Mouse (Mus musculus) midbrain, embryonic 14.5 days (tissue): Measurements from ENCODE around the gene Gm49383. TPM values are rescaled to one million over a fixed set of nuclear protein-coding genes. Genes with fewer than 3 reads are reported as not detected.

Source experiments
- ATAC-seq: fragments of 200-750 bp; cut with Nextera tagmentation; 2 replicates; pipeline ENCODE4 v1.8.0; 2017; ENCODE audit warnings: moderate number of reproducible peaks, moderate library complexity; ENCODE audit not compliant: low FRiP score, low TSS enrichment
- DNase-seq: peaks from one replicate; pipeline ENCODE4 v3.0.0-alpha.2; 2015
- H3K27ac ChIP-seq: fragments of 300-500 bp; sonication (generic); replicated peaks from 2 replicates; pipeline ENCODE4 v1.5.1; 2014; ENCODE audit warnings: mild to moderate bottlenecking, low read depth, low read length, moderate library complexity
- H3K27me3 ChIP-seq: fragments of 300-500 bp; sonication (generic); 2 replicates; pipeline ENCODE4 v1.6.1; 2014; ENCODE audit warnings: low read length, control low read depth, mixed read lengths; ENCODE audit not compliant: control insufficient read depth, insufficient read depth
- H3K36me3 ChIP-seq: fragments of 300-500 bp; sonication (generic); 2 replicates; pipeline ENCODE4 v1.6.1; 2014; ENCODE audit warnings: low read length, control low read depth; ENCODE audit not compliant: control insufficient read depth, insufficient read depth
- H3K4me1 ChIP-seq: fragments of 300-500 bp; sonication (generic); 2 replicates; pipeline ENCODE4 v1.6.1; 2014; ENCODE audit warnings: mild to moderate bottlenecking, antibody characterized with exemption, low read length, control low read depth; ENCODE audit not compliant: control insufficient read depth, insufficient read depth
- H3K4me2 ChIP-seq: fragments of 300-500 bp; sonication (generic); 2 replicates; pipeline ENCODE4 v1.6.1; 2014; ENCODE audit warnings: mild to moderate bottlenecking, low read length, moderate library complexity
- H3K4me3 ChIP-seq: fragments of 300-500 bp; sonication (generic); replicated peaks from 2 replicates; pipeline ENCODE4 v1.5.1; 2014; ENCODE audit warnings: low read depth, low read length
- H3K9ac ChIP-seq: fragments of 300-500 bp; sonication (generic); replicated peaks from 2 replicates; pipeline ENCODE4 v1.6.1; 2014; ENCODE audit warnings: mild to moderate bottlenecking, low read length, moderate library complexity
- H3K9me3 ChIP-seq: fragments of 300-500 bp; sonication (generic); 2 replicates; pipeline ENCODE4 v1.6.1; 2016; ENCODE audit warnings: low read length, control low read depth, mixed read lengths; ENCODE audit not compliant: control insufficient read depth
- WGBS: fragments of 180-500 bp; shearing (Covaris S2); extraction: QIAGEN DNeasy Blood & Tissue Kit; methylation state at CpG from one replicate; pipeline ENCODE4 v1.1.7; 2014; 5-methylcytosine and 5-hydroxymethylcytosine counted together
- polyA plus RNA-seq: library from polyadenylated mRNA; unstranded; fragments of >200 nt; fragmentation: Nextera tagmentation; extraction: Ambion mirVana; gene quantifications from 2 replicates; pipeline ENCODE4 v1.2.1, GENCODE M21; 2014

Gene Gm49383
- polyA plus RNA-seq, 1 experiment from 2014 or later, result 15.0 TPM

DNA sequence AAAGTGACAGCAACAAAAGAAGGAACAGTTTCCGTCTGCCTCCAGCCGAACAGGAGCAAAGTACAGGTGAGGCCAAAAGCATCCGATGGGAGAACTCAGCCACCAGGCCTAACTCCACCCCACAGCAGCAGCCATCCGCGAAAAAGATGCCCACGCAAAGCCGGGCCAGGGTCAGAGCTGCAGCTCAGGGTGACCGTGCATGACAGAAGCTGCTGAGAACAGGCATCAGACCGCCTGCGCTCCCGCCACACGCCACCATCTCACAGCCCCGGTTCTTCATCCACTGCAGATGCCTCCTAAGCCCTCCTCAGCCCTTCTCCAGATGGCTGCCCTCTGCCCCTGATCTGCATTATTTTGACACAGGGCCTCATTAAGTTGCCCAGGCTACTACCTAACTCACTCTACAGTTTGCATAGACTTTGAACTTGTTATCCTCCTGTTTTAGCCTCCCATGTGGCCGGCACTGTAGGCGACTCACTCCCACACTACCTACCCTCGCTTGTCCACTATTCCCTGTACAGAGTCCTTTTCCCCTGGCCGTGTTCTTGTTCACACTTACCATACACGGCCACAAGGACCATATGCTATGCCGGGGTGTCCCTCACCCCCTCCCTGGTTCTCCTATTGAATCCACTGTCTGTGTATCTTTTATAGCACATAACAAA, 23.8 kb upstream of the Gm49383 start:
- Histone ChIP-seq H3K27ac (no peak overlapping the region), H3K9ac (no peak overlapping the region), H3K27me3 (no peaks in the 10 kb centered on the region), H3K9me3 (no peaks in the 10 kb centered on the region), H3K4me2 (no peak overlapping the region), H3K4me1 (no peaks in the 10 kb centered on the region), H3K36me3 (no peaks in the 10 kb centered on the region), H3K4me3 (no peak overlapping the region)
- ATAC-seq (no peak), DNase-seq (no peak)
- 84% methylated on average over 19 of the region's 19 CpGs for WGBS

DNA sequence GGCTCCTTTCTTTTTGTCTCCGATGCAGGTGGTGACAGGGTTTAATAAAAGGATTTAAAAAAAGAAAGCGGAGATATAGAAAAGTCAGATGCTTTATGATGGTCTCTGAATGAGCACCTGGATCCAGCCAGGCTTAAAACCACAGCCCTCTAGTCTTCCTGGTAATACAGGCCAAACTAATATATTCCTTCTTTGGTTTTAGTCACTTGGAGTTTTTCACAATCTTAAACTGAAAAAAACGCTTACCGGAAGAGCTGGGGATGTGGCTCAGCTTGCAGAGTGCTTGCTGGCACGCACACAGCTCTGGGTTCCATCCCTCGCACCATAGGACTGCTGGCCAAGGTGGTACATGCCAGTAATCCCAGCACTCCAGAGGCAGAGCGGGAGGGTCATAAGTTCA, 19.7 kb upstream of the Gm49383 start:
- H3K27me3 ChIP-seq, result no peaks in the 10 kb centered on the region
- no peak for DNase-seq
- H3K9ac ChIP-seq, result no peak overlapping the region
- no peak overlapping the region for H3K4me3 ChIP-seq
- no peak overlapping the region for H3K4me2 ChIP-seq
- WGBS, result 94% methylated on average over 7 of the region's 7 CpGs
- no peak overlapping the region for H3K27ac ChIP-seq
- H3K4me1 ChIP-seq, result no peaks in the 10 kb centered on the region
- H3K9me3 ChIP-seq, result no peaks in the 10 kb centered on the region
- no peak for ATAC-seq
- no peaks in the 10 kb centered on the region for H3K36me3 ChIP-seq

DNA sequence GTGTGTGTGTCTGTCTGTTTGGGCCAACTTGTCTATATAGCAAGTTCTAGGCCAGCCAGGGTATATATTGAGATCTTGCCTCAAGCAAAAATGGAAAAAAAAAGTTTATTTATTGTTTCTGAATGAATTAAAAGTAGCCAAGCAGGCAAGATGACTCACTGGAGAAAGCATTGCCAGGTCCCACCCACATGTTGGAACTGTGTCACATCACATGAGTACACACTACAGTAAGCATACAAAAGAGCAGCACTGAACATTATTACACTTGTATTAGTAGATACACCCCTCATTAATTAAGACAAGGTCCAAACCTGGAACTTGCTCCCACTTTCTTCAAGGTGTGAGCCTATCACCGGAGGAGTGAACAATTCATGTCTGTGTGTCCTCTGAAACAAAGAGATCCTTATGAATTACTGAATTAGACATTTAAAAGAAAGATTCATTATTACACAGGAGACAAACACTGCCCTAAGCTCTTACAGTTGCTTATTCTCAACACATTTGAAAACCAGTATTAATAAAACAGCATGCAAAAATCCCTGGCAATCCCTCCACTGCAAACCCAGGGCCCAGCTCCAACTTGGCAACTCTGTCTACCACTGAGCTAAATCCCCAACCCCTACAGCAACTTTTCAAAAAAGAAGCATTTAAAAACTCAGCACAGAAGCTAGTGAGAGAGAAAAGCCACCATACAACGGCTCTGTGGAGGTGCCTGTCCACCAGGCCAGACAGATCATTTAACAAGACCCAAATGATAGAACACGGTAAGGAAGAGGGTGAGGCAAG, 18.3 kb upstream of the Gm49383 start:
- no peak overlapping the region for H3K4me2 ChIP-seq
- ATAC-seq, result no peak
- H3K4me3 ChIP-seq, result no peak overlapping the region
- no peak overlapping the region for H3K9ac ChIP-seq
- H3K9me3 ChIP-seq, result no peaks in the 10 kb centered on the region
- H3K27me3 ChIP-seq, result no peaks in the 10 kb centered on the region
- no peaks in the 10 kb centered on the region for H3K36me3 ChIP-seq
- DNase-seq, result no peak
- no peaks in the 10 kb centered on the region for H3K4me1 ChIP-seq
- WGBS, result 95% methylated on average over 3 of the region's 3 CpGs
- H3K27ac ChIP-seq, result no peak overlapping the region

DNA sequence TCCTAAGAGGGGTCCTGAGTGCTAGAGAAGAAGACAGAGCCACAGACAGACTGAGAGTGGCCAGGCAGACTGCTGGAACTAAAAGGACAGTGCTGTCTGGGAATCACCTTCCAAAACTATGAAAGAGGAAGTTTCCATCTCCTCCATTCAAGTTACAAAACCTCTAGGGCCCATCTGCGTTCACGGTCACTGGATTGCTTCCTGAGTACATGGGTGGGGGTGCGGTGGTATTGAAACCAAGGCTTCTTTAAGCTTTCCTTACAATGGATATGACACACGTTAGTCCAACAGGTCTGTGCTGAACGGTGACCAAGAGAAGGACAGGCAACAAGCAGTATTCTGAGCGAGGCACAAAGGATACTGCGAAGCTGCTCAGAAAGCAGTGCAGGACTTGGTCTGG, 17.5 kb upstream of the Gm49383 start:
- Histone ChIP-seq H3K27ac (no peak overlapping the region), H3K4me3 (no peak overlapping the region), H3K4me1 (no peaks in the 10 kb centered on the region), H3K27me3 (no peaks in the 10 kb centered on the region), H3K9me3 (no peaks in the 10 kb centered on the region), H3K9ac (no peak overlapping the region), H3K4me2 (no peak overlapping the region), H3K36me3 (no peaks in the 10 kb centered on the region)
- ATAC-seq, result no peak
- DNase-seq, result no peak
- 94% methylated on average over 7 of the region's 7 CpGs for WGBS

DNA sequence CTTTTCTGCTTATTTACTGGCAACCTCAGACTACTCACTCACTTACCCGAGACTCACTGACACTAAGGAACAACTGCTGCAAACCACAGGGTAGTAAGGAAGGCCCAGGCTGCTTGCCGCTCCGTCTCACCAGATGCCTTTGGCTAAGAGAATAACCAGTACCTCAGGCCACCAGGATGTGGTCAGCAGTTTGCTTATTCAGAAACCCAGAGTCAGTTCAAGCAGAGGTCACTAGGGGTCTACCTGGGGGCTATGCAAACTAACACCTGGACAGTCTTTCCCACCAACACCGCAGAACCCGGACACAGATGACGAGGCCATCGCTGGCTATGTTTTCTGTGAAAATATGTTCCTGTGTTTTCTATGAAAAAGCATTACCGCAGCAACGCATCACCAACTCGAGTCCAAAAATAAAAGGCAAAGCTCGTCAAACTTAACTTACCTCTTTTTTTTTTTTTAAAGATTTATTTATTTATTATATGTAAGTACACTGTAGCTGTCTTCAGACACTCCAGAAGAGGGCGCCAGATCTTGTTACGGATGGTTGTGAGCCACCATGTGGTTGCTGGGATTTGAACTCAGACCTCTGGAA, 16.4 kb upstream of the Gm49383 start:
- DNase-seq, result no peak
- H3K27ac ChIP-seq, result no peak overlapping the region
- no peak overlapping the region for H3K4me3 ChIP-seq
- no peak overlapping the region for H3K9ac ChIP-seq
- H3K4me2 ChIP-seq, result no peak overlapping the region
- WGBS, result 96% methylated on average over 13 of the region's 13 CpGs
- no peaks in the 10 kb centered on the region for H3K27me3 ChIP-seq
- no peak for ATAC-seq
- no peaks in the 10 kb centered on the region for H3K9me3 ChIP-seq
- no peaks in the 10 kb centered on the region for H3K4me1 ChIP-seq
- no peaks in the 10 kb centered on the region for H3K36me3 ChIP-seq

DNA sequence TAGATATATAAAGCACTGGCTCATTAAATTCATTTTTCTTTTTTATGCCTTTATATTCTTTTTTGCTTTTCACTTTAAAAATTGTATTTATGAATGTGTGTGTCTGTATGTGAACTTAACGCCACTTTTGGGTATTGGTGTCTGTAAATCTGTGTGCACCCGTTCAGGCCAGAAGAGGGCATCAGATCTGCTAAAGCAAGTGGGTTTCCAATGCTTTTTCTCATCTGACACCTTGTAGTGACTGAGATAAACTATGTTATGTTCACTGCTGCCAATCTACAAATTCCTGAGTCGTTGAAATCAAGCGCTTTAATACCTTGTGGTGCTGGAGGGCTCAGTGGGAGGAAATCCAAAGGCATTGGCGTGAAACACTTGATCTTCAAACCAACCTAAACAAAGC, 14.2 kb upstream of the Gm49383 start:
- DNase-seq, result peak; percentile 63
- Histone ChIP-seq H3K36me3 (no peaks in the 10 kb centered on the region), H3K9ac (no peak overlapping the region), H3K4me2 (no peak overlapping the region), H3K4me1 (no peaks in the 10 kb centered on the region), H3K4me3 (no peak overlapping the region), H3K27me3 (no peaks in the 10 kb centered on the region), H3K27ac (no peak overlapping the region), H3K9me3 (no peaks in the 10 kb centered on the region)
- ATAC-seq, result no peak
- 90% methylated on average over 5 of the region's 5 CpGs for WGBS

DNA sequence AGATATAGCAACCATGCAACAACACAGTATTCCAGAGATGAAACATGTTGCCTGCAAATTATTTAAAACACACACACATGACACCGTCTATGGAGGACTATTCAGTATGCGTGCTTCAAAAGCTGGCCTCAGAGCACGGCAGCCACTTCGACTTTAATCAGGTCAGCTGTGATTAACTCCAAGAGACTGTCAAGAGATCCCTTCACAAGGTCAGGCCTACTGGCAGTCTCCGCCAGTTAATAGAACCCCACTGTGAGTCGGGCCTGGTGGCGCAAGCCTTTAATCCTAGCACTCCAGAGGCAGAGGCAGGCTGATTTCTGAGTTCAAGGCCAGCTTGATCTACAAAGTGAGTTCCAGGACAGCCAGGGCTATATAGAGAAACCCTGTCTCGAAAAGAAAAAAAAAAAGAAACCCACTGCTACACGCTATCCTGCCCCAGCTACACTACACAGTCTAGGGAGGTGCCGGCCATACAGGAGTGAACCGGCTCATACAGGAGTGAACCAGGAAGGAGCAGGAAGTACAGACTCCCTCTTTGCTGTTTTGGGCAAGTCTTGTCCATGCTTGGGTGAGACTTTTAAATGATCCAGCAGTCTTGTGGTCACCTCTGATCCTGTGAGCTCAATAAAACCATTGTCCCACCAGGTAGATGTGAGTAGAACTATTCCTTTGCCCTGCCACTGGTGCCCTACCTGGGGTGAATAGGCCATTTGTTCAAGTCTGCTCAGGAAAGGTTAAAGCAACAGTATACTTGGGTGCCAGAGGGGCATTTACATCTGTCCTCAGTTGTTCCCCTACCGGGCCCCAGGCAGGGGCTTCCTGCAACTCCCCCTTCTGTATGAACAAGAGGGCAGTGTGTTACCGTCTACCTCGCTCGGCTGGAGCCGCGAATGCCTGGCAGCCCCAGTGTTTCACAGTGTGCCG, 13.4 kb upstream of the Gm49383 start:
- DNase-seq, result no peak
- no peak overlapping the region for H3K27ac ChIP-seq

DNA sequence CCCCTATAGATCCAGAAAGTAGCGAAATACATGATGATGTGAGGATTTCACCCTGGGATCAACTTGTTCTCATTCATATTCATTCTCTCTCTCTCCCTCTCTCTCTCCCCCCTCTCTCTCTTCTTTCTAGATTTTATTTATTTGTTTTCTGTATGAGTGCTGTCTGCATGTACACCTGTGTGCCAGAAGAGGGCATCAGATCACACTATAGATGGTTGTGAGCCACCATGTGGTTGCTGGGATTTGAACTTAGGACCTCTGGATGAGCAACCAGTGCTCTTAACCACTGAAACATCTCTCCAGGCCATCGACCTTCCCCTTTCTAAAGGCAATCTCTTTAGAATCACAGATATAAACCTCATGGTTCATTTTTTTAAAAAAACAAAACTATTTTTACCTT, 11.6 kb upstream of the Gm49383 start:
- 91% methylated on average over 2 of the region's 2 CpGs for WGBS
- Histone ChIP-seq H3K4me2 (no peak overlapping the region), H3K9me3 (no peaks in the 10 kb centered on the region), H3K27me3 (no peaks in the 10 kb centered on the region), H3K36me3 (no peaks in the 10 kb centered on the region), H3K4me1 (0 out of 2 replicates have a peak, but pooled peaks cover 2% of the 10 kb centered on the region), H3K9ac (no peak overlapping the region), H3K4me3 (no peak overlapping the region), H3K27ac (no peak overlapping the region)
- ATAC-seq (no peak), DNase-seq (no peak)

More for the DNA sequence above, 13.4 kb upstream of the Gm49383 start:
- no peaks in the 10 kb centered on the region for H3K27me3 ChIP-seq
- no peak overlapping the region for H3K4me2 ChIP-seq
- H3K9me3 ChIP-seq, result no peaks in the 10 kb centered on the region
- H3K4me3 ChIP-seq, result no peak overlapping the region
- H3K9ac ChIP-seq, result no peak overlapping the region
- 92% methylated on average over 18 of the region's 18 CpGs for WGBS
- H3K4me1 ChIP-seq, result no peaks in the 10 kb centered on the region
- H3K36me3 ChIP-seq, result no peaks in the 10 kb centered on the region
- no peak for ATAC-seq
